Mouse (Mus musculus): Measurements from ENCODE around the gene Zbed5. TPM values are rescaled to one million over a fixed set of nuclear protein-coding genes. Genes with fewer than 3 reads are reported as not detected.
A peak's percentile ranks its signal among the peaks of the same experiment; 100 is the strongest.
"Not testable (repeated sequence)": the region's sequence is repeated elsewhere in the genome, so short reads cannot be mapped to it uniquely, and the experiment has no call there.

The Zbed5 gene
- polyA plus RNA-seq, 1 experiment from 2014 or later = 8.8 TPM

DNA sequence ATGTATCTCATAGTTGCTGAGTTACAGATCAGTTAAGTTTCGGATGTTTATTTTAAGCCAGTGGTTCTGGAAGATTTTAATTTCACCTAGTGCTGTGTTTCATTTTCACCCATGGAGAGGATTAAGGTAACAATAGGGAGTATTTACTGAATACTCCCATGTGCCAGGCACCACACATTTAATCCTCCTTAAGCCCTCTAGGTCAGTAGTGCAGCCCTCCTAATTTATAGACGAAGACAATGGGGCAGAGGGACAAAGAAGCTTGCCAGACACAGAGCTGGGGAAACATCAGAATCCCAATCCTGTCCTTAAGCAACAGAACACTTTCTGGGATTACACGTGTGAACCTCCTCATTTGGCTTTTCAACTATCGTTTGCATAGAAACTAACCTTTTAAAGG lies 41.4 kb downstream of the Zbed5 start:
- no peak overlapping the region for H3K27ac ChIP-seq (ENCODE audit: low read depth, low read length)
- no peak for ATAC-seq (ENCODE audit: insufficient read depth, low FRiP score, low TSS enrichment)
- H3K4me2 ChIP-seq (ENCODE audit: low read depth) = no peak overlapping the region
- H3K36me3 ChIP-seq (ENCODE audit: control insufficient read depth, insufficient read depth, low read length) = no peaks in the 10 kb centered on the region
- H3K27me3 ChIP-seq (ENCODE audit: control insufficient read depth, insufficient read depth, low read length) = no peaks in the 10 kb centered on the region
- no peak overlapping the region for H3K4me3 ChIP-seq (ENCODE audit: low read depth, low read length)
- WGBS = 56% methylated on average over 4 of the region's 4 CpGs
- H3K9me3 ChIP-seq (ENCODE audit: control insufficient read depth, low read length) = no peaks in the 10 kb centered on the region
- no peaks in the 10 kb centered on the region for H3K4me1 ChIP-seq (ENCODE audit: control insufficient read depth, insufficient read depth, low read length)
- H3K9ac ChIP-seq (ENCODE audit: low read length) = no peak overlapping the region
- no peak for DNase-seq (ENCODE audit: low spot score)

DNA sequence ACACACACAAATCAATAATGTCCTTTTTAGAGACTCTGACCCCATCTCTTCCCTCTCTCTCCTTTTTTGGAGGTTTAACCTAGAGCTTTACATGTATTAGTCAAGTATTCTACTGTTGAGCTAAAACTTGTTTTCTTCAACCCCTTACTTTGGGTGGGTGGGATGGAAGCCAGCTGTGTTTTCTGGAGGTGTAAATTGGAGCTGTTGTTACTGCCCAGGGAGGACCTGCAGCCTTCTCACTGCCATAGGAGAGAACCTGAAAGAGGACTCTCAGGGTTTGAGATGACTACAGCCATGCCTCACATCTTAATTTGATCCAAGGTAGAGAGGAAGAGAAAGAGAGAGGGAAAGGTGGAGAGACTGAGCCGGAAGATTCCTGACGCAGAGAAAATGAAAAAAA lies 44.8 kb downstream of the Zbed5 start:
- H3K4me2 ChIP-seq (ENCODE audit: low read depth) = no peak overlapping the region
- 64% methylated on average over 2 of the region's 2 CpGs for WGBS
- no peak for DNase-seq (ENCODE audit: low spot score)
- no peaks in the 10 kb centered on the region for H3K36me3 ChIP-seq (ENCODE audit: control insufficient read depth, insufficient read depth, low read length)
- no peak for ATAC-seq (ENCODE audit: insufficient read depth, low FRiP score, low TSS enrichment)
- H3K4me1 ChIP-seq (ENCODE audit: control insufficient read depth, insufficient read depth, low read length) = peaks cover 3% of the 10 kb centered on the region; the same call in 1 of the 2 replicates
- H3K27ac ChIP-seq (ENCODE audit: low read depth, low read length) = no peak overlapping the region
- no peak overlapping the region for H3K9ac ChIP-seq (ENCODE audit: low read length)
- no peaks in the 10 kb centered on the region for H3K27me3 ChIP-seq (ENCODE audit: control insufficient read depth, insufficient read depth, low read length)
- H3K4me3 ChIP-seq (ENCODE audit: low read depth, low read length) = no peak overlapping the region
- H3K9me3 ChIP-seq (ENCODE audit: control insufficient read depth, low read length) = no peaks in the 10 kb centered on the region

DNA sequence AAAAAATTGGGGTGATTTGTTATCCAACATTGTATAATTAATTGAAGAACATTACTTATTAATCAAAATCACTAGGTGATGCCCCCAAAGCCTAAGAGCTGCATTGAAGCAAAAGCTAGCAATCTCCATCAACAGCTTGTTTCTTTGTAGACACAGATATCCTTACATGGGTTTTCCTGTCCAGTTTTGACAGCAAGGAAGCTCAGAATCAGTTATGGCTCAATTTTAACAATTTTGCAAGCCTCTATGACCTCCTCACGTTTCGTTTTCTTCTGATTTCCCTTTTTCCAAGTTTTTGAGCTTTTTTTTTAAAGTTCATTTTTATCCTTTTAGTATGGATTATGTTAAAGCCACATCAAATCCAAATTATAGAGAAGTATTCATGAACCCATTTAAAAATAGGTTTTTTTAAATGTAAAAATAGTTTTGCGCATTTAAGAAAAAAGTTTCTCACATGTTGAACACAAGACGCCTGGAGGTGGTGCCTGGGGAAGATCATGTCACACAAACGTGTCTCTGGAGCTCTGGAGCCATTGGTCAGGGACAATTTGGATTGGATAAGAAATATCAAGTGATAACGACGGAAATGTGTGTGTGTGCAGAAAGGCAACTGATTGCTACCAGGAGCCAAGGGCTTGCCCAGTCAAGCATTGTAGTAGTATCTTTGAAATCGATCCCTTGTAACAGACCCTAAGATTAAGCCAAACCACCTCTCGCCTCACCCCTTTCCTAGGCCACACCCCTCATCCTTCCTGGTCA lies 45.4 kb downstream of the Zbed5 start:
- H3K9ac ChIP-seq (ENCODE audit: low read length) = no peak overlapping the region
- peak overlapping the region; percentile 41 for H3K4me2 ChIP-seq (ENCODE audit: low read depth)
- H3K27me3 ChIP-seq (ENCODE audit: control insufficient read depth, insufficient read depth, low read length) = no peaks in the 10 kb centered on the region
- peak overlapping the region; percentile 86 for H3K4me3 ChIP-seq (ENCODE audit: low read depth, low read length)
- no peak overlapping the region for H3K27ac ChIP-seq (ENCODE audit: low read depth, low read length)
- peaks cover 3% of the 10 kb centered on the region; the same call in 1 of the 2 replicates for H3K4me1 ChIP-seq (ENCODE audit: control insufficient read depth, insufficient read depth, low read length)
- peak; percentile 45; the same call in 1 of the 2 replicates for ATAC-seq (ENCODE audit: insufficient read depth, low FRiP score, low TSS enrichment)
- DNase-seq (ENCODE audit: low spot score) = no peak
- H3K9me3 ChIP-seq (ENCODE audit: control insufficient read depth, low read length) = no peaks in the 10 kb centered on the region
- no peaks in the 10 kb centered on the region for H3K36me3 ChIP-seq (ENCODE audit: control insufficient read depth, insufficient read depth, low read length)
- 9% methylated on average over 9 of the region's 9 CpGs for WGBS

DNA sequence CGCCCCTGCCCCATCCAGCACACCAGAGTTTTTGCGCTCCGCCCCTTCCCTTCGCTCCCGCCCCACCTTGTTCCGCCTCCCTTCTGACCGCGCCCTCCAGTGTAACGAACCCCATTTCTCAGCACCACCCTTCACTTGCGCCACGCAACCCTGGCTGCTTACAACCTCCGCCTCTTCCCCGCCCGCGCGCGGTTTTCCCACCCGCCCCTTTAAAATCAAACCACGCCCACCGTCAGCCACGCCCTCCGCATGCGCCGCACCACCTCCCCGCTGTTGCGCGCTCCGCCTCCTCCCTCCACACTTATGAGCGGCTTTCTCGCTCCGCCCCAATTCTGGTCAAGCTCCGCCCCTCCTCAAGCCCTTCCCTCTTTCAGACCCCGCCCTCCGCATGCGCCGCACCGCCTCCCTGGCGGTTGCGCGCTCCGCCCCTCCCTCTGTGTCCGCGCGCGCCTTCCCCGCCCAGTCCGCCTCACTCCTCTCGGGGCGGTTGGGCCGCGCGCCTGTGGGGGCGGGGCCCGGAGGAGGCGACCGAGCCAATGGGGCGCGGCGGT lies 46.0 kb downstream of the Zbed5 start, which contains the start of gene Vkorc1l1:
Vkorc1l1 (plus strand) TSS at position 476 of the 551 bp plus-strand sequence.
- under 1% methylated on average over 54 of the region's 59 CpGs for WGBS
- peak within 1 kb of the TSS; percentile 86 for H3K4me3 ChIP-seq (ENCODE audit: low read depth, low read length)
- no peaks in the 10 kb centered on the region for H3K27me3 ChIP-seq (ENCODE audit: control insufficient read depth, insufficient read depth, low read length)
- DNase-seq (ENCODE audit: low spot score) = peak; percentile 100
- ATAC-seq (ENCODE audit: insufficient read depth, low FRiP score, low TSS enrichment) = peak; percentile 91
- H3K36me3 ChIP-seq (ENCODE audit: control insufficient read depth, insufficient read depth, low read length) = no peaks in the 10 kb centered on the region
- H3K4me1 ChIP-seq (ENCODE audit: control insufficient read depth, insufficient read depth, low read length) = peaks cover 3% of the 10 kb centered on the region; the same call in 1 of the 2 replicates
- H3K27ac ChIP-seq (ENCODE audit: low read depth, low read length) = 0 out of 2 replicates have a peak within 1 kb of the TSS, but pooled peaks have one; percentile 21
- H3K9me3 ChIP-seq (ENCODE audit: control insufficient read depth, low read length) = no peaks in the 10 kb centered on the region
- H3K9ac ChIP-seq (ENCODE audit: low read length) = peak within 1 kb of the TSS; percentile 75
- H3K4me2 ChIP-seq (ENCODE audit: low read depth) = peak within 1 kb of the TSS; percentile 76

DNA sequence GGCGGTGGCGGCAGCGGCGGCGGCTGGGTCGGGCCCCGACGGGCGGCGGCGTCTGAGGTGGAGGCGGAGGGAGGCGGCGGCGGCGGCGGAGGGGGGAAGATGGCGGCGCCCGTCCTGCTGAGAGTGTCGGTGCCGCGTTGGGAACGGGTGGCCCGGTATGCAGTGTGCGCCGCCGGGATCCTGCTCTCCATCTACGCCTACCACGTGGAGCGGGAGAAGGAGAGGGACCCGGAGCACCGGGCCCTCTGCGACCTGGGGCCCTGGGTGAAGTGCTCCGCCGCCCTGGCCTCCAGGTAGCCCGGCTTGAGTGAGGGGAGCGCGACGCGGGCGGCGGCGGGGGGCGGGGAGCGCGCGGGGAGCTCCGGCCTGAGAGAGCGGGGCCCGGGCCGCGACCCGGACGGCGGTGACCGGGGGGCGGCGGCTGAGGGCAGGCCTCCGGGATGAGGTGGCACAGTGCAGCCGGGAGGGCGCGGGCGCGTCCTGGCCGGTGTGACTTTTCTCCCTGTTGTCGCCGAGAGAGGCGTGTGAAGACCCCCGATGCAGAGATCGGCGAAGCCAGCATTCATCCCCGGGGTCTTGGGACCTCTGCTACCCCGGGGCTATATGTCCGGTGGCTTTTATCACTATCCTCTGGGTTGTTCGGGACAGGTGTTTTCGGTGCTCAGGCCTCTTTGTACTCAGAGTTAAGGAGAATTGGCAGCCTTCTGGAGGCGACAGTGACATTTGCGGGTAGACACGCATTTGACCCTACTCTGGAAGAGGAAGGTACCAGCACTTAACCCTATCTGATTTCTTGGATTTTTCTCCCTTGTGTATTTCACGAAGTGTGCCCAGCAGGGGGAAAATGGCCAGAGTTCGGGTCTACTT lies 46.8 kb downstream of the Zbed5 start:
- peak; percentile 62 for ATAC-seq (ENCODE audit: insufficient read depth, low FRiP score, low TSS enrichment)
- H3K4me2 ChIP-seq (ENCODE audit: low read depth) = peak overlapping the region; percentile 76
- not testable (repeated sequence) for H3K27me3 ChIP-seq (ENCODE audit: control insufficient read depth, insufficient read depth, low read length); H3K36me3 ChIP-seq (ENCODE audit: control insufficient read depth, insufficient read depth, low read length); H3K9me3 ChIP-seq (ENCODE audit: control insufficient read depth, low read length); H3K4me1 ChIP-seq (ENCODE audit: control insufficient read depth, insufficient read depth, low read length)
- peak overlapping the region; percentile 86 for H3K4me3 ChIP-seq (ENCODE audit: low read depth, low read length)
- DNase-seq (ENCODE audit: low spot score) = peak; percentile 48
- WGBS = under 1% methylated on average over 32 of the region's 82 CpGs
- peak overlapping the region; percentile 75 for H3K9ac ChIP-seq (ENCODE audit: low read length)
- H3K27ac ChIP-seq (ENCODE audit: low read depth, low read length) = 0 out of 2 replicates have a peak overlapping the region, but pooled peaks have one; percentile 21

DNA sequence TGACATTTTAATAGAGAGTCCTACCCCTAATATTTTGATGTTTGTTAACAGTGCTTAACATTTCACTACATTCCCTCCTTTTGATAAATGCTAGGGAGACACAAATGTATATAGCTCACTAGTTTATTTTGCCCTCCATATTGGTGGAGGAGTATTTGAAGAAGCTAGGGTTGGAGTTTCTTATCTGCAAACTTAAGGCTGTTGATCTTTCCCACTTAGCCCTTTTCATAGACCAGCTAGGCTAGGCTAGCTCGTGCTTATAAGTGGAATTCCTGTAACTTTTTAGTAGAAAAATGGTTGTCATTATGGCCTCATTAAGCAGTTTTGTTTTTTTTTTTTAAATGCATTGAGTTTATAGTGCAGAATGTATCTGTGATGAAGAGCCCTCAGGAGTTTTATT lies 47.9 kb downstream of the Zbed5 start:
- no peak overlapping the region for H3K4me3 ChIP-seq (ENCODE audit: low read depth, low read length)
- H3K36me3 ChIP-seq (ENCODE audit: control insufficient read depth, insufficient read depth, low read length) = no peaks in the 10 kb centered on the region
- no peak overlapping the region for H3K4me2 ChIP-seq (ENCODE audit: low read depth)
- DNase-seq (ENCODE audit: low spot score) (no peak), ATAC-seq (ENCODE audit: insufficient read depth, low FRiP score, low TSS enrichment) (no peak)
- no peak overlapping the region for H3K9ac ChIP-seq (ENCODE audit: low read length)
- peaks cover 3% of the 10 kb centered on the region; the same call in 1 of the 2 replicates for H3K4me1 ChIP-seq (ENCODE audit: control insufficient read depth, insufficient read depth, low read length)
- no peak overlapping the region for H3K27ac ChIP-seq (ENCODE audit: low read depth, low read length)
- H3K9me3 ChIP-seq (ENCODE audit: control insufficient read depth, low read length) = no peaks in the 10 kb centered on the region
- WGBS = 88% methylated on average over 1 of the region's 1 CpGs
- H3K27me3 ChIP-seq (ENCODE audit: control insufficient read depth, insufficient read depth, low read length) = no peaks in the 10 kb centered on the region

DNA sequence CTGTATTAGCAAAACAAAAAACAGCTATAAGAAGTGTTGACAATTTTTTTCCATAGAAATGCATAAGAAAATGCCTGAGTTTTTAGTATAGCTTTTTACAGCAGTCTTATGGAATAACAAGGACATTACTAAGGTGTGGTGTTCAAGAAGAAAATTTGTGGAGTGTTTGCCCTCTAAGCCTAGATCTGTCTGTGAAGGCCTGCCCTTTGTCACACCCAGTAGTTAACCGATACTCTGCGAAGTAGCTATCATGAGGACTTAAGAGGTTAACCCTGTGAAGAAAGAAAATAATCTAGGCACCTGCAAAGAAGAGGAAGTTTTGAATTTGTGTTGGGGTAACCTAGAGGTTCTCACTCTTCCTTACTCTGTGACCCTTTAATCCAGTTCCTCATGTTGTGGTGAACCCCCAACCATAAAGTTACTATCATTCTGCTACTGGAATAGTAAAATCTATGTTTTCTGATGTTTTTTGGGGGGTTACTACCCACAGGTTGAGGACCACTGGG lies 52.1 kb downstream of the Zbed5 start:
- Histone ChIP-seq H3K4me2 (ENCODE audit: low read depth) (no peak overlapping the region), H3K27me3 (ENCODE audit: control insufficient read depth, insufficient read depth, low read length) (no peaks in the 10 kb centered on the region), H3K36me3 (ENCODE audit: control insufficient read depth, insufficient read depth, low read length) (no peaks in the 10 kb centered on the region), H3K9me3 (ENCODE audit: control insufficient read depth, low read length) (no peaks in the 10 kb centered on the region), H3K9ac (ENCODE audit: low read length) (no peak overlapping the region), H3K4me1 (ENCODE audit: control insufficient read depth, insufficient read depth, low read length) (peaks cover 3% of the 10 kb centered on the region; the same call in 1 of the 2 replicates), H3K27ac (ENCODE audit: low read depth, low read length) (no peak overlapping the region), H3K4me3 (ENCODE audit: low read depth, low read length) (no peak overlapping the region)
- DNase-seq (ENCODE audit: low spot score) (no peak), ATAC-seq (ENCODE audit: insufficient read depth, low FRiP score, low TSS enrichment) (no peak)
- 95% methylated on average over 2 of the region's 2 CpGs for WGBS

DNA sequence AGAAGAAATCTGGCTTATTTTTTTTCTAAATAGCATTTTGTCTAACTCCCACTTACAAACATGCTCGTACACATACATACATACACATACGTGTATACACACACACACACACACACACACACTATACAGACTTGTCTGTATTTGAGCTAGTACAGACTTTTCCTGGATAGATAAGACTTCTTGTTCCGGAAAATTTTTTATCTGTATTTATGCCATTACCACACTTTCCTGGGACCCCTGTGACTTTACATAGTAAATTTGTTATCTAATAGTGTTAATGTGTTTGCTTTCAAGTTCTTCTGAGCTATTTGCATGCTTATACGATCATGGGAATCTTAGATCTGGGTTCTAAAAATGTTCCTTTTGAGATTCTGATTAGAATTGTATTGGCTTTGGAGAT lies 56.6 kb downstream of the Zbed5 start:
- no peaks in the 10 kb centered on the region for H3K9me3 ChIP-seq (ENCODE audit: control insufficient read depth, low read length)
- no peaks in the 10 kb centered on the region for H3K36me3 ChIP-seq (ENCODE audit: control insufficient read depth, insufficient read depth, low read length)
- ATAC-seq (ENCODE audit: insufficient read depth, low FRiP score, low TSS enrichment) = no peak
- no peak overlapping the region for H3K4me2 ChIP-seq (ENCODE audit: low read depth)
- H3K27me3 ChIP-seq (ENCODE audit: control insufficient read depth, insufficient read depth, low read length) = no peaks in the 10 kb centered on the region
- WGBS = 95% methylated on average over 4 of the region's 4 CpGs
- no peak overlapping the region for H3K27ac ChIP-seq (ENCODE audit: low read depth, low read length)
- DNase-seq (ENCODE audit: low spot score) = no peak
- H3K4me3 ChIP-seq (ENCODE audit: low read depth, low read length) = no peak overlapping the region
- H3K4me1 ChIP-seq (ENCODE audit: control insufficient read depth, insufficient read depth, low read length) = no peaks in the 10 kb centered on the region
- no peak overlapping the region for H3K9ac ChIP-seq (ENCODE audit: low read length)

All from neural tube, embryonic 11.5 days (tissue).